Mouse (Mus musculus) forebrain, embryonic 15.5 days (tissue): ENCODE measurements at regions not wholly inside any gene's neighbourhood (a gene's known extent, or its start where the extent isn't known, plus 50 kb on each side); places are given as distances from the start of the nearest gene placed in this dataset.

ENCODE experiments used
- ATAC-seq: fragments of 200-750 bp; cut with Nextera tagmentation; replicated peaks from 2 replicates; pipeline ENCODE4 v1.8.0; 2017; ENCODE audit warnings: mild to moderate bottlenecking, moderate TSS enrichment, moderate library complexity
- H3K27ac ChIP-seq: fragments of 300-500 bp; sonication (generic); replicated peaks from 2 replicates; pipeline ENCODE4 v1.5.1; 2015; ENCODE audit warnings: mild to moderate bottlenecking, inconsistent platforms
- H3K27me3 ChIP-seq: fragments of 300-500 bp; sonication (generic); 2 replicates; pipeline ENCODE4 v1.6.1; 2015; ENCODE audit warnings: inconsistent platforms
- H3K36me3 ChIP-seq: fragments of 300-500 bp; sonication (generic); 2 replicates; pipeline ENCODE4 v1.6.1; 2015; ENCODE audit warnings: mild to moderate bottlenecking, inconsistent platforms
- H3K4me1 ChIP-seq: fragments of 300-500 bp; sonication (generic); 2 replicates; pipeline ENCODE4 v1.6.1; 2015; ENCODE audit warnings: inconsistent platforms
- H3K4me2 ChIP-seq: fragments of 300-500 bp; sonication (generic); replicated peaks from 2 replicates; pipeline ENCODE4 v1.6.1; 2015; ENCODE audit warnings: mild to moderate bottlenecking, inconsistent platforms
- H3K4me3 ChIP-seq: fragments of 300-500 bp; sonication (generic); 2 replicates; pipeline ENCODE4 v1.5.1; 2015; ENCODE audit warnings: mild to moderate bottlenecking, inconsistent platforms
- H3K9ac ChIP-seq: fragments of 300-500 bp; sonication (generic); replicated peaks from 2 replicates; pipeline ENCODE4 v1.6.1; 2015; ENCODE audit warnings: mild to moderate bottlenecking, inconsistent platforms
- H3K9me3 ChIP-seq: fragments of 300-500 bp; sonication (generic); 2 replicates; pipeline ENCODE4 v1.6.1; 2016; ENCODE audit warnings: inconsistent platforms
- WGBS: fragments of 180-500 bp; shearing (Covaris S2); methylation state at CpG from one replicate; pipeline ENCODE4 v1.1.7; 2015; ENCODE audit warnings: mixed read lengths; 5-methylcytosine and 5-hydroxymethylcytosine counted together

DNA sequence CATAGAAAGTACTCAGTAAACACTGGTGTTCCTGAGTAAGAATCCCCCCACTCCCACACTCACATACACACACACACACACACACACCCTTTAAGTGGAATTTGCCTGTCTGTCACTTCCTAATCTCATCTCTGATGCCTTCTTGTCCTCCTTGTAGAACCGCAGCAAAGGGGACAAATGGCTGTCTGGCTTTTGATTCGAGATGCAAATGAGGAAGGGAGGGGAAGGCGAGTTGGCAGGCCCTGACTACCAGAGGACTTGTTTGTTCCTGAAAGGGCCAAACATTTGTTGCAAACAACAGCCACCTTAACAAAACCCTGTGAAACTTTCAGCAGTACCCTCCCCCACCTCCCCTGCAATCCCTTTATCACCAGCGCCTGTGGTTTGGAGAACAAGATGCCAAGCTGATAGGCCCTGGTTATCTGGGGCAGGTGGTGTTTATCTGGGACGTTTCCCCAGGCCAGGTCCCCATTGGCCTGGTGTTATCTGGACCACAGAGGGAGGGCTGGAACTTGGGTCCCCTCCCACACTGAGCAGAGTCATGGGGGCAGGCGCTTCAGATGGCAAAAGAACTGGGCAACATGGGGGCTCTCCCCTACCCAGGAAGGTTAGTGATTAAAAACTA lies 67.5 kb upstream of the Lhx1 start:
- Histone ChIP-seq H3K36me3 (no peaks in the 10 kb centered on the region), H3K27ac (no peak overlapping the region), H3K4me3 (no peak overlapping the region), H3K27me3 (peaks cover 6% of the 10 kb centered on the region; the same call in 1 of the 2 replicates), H3K9ac (no peak overlapping the region), H3K4me1 (peaks cover 7% of the 10 kb centered on the region), H3K4me2 (no peak overlapping the region), H3K9me3 (no peaks in the 10 kb centered on the region)
- ATAC-seq, result no peak
- 21% methylated on average over 6 of the region's 6 CpGs for WGBS

DNA sequence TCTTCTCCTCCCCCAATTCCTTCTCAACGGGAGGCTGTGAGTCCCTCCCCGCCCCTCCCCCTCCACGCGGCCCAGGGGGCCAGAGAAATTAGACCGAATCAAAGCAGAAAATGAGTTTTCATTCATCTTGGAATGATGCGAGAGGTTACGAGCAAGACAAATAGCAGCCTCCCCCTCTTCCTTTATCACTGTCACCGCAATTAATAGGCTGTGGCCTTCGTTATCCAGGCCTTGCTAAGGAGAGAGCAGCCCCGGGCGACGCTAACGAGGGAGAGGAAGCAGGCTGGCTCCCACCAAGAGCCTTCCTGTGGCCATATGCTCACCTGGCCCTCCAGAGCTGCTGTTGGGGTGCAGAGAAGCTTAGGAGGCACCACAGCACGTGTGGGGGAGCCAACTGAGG lies 61.8 kb upstream of the Lhx1 start:
- Histone ChIP-seq H3K9me3 (no peaks in the 10 kb centered on the region), H3K27me3 (no peaks in the 10 kb centered on the region; the same call in 1 of the 2 replicates), H3K9ac (no peak overlapping the region), H3K4me3 (no peak overlapping the region), H3K4me1 (peaks cover 6% of the 10 kb centered on the region; the same call in 1 of the 2 replicates), H3K36me3 (no peaks in the 10 kb centered on the region), H3K4me2 (no peak overlapping the region), H3K27ac (no peak overlapping the region)
- ATAC-seq, result no peak
- 24% methylated on average over 14 of the region's 14 CpGs for WGBS

DNA sequence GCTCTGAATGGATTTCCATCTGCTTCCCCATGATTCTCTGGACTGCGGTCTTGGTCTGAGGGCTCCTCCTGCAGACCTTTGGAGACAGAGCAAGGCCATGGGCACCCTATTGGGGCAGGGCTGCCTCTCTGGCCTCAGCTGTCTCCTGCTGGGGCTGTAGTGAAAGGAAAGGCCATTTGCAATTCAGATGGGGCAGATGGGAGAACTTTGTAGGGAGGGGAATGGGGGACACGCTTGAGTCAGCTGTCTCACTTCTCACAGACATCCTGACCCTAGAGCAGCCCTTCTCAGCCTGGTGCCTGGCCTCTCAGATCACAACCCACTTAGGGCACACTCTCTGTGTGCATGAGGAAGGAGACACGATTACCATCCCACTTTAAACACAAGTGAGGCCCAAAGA lies 60.3 kb upstream of the Lhx1 start:
- ATAC-seq, result no peak
- Histone ChIP-seq H3K27ac (no peak overlapping the region), H3K9ac (no peak overlapping the region), H3K4me2 (no peak overlapping the region), H3K27me3 (no peaks in the 10 kb centered on the region; the same call in 1 of the 2 replicates), H3K36me3 (no peaks in the 10 kb centered on the region), H3K9me3 (no peaks in the 10 kb centered on the region), H3K4me1 (peaks cover 6% of the 10 kb centered on the region; the same call in 1 of the 2 replicates), H3K4me3 (no peak overlapping the region)
- WGBS, result 32% methylated on average over 3 of the region's 3 CpGs

DNA sequence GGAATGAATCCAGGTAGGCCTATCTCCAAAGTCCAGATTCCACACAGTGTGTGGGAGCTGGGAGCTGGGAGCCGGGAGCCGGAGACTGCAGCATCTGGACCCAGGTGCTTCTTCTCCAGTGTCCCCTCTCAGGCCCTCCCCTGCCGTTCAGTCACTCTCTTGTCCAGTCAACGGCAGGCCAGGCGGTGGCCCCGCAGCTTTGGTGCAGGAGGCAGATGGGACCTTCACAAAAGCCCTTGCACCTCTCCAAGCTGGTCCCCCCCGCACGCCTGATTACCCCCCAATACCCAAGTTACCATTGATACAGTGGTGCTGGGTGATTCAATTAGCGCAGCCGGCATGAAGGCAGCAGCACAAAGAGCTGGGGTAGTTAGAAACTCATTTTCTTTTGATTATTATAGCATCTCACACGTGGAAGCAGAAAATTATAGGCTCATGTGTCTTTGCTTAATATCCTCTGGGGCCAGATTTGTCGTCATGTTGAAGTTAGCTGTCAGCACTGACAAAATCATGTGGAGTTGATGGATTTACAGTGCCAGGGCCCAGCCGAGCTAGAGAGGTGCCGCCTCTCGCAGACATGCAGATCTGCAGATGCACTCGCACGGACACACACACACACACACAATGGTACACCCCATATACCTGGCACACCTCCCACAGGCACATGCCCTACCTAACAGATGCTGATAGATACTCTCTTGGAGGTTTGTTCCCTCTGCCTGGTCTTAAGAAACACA lies 53.6 kb upstream of the Lhx1 start:
- H3K27ac ChIP-seq, result no peak overlapping the region
- 12% methylated on average over 17 of the region's 17 CpGs for WGBS
- no peak overlapping the region for H3K4me3 ChIP-seq
- peak; percentile 61 for ATAC-seq
- H3K36me3 ChIP-seq, result no peaks in the 10 kb centered on the region
- H3K4me1 ChIP-seq, result peaks cover 17% of the 10 kb centered on the region
- peaks cover 10% of the 10 kb centered on the region for H3K27me3 ChIP-seq
- no peak overlapping the region for H3K9ac ChIP-seq
- no peak overlapping the region for H3K4me2 ChIP-seq
- no peaks in the 10 kb centered on the region for H3K9me3 ChIP-seq
